Comparison of ENCODE assay signal across 7 mouse cellular contexts in the genomic region with DNA sequence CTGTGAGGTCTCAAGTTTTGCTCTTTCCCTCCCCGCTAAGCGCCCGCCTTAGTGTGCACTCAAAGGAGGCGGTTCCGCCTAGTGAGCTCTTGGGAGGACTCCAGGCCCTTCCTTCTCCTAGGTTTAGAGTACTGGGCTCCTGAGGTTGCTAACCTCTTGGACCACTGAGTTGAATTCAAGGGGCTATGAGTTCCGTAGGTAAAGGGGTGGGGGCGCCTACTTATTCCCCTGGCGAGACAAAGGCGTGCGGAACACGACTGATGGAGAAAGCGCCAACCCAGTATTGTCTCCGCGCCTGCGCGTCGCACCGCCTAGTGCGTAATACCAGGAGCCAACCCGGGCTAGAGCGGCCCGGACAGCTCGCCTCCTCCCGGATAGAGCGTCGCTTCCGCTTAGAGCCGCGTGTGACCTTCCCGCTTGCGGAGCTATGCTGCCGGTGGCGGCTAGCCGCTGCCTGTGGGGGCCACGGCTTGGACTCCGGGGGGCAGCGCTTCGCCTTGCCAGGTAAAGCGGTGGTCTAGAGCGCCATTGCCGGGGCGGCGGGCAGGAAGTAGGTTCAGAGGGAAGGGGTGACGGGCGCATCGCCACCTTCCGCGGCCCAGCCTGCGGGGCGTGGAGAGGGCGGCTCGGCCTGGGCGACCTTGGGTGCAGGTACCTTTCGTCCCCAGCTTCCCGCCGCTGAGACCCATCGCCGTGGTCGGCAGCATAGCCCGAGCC. TPM values are rescaled to one million over a fixed set of nuclear protein-coding genes. Genes with fewer than 3 reads are reported as not detected.
DNase-seq lines count a peak whose midpoint lies in the region; ATAC-seq and TF ChIP-seq lines count a peak whose summit lies in the region.

A gene (plus strand): TSS at position 349 of the 717 bp plus-strand sequence.

- H3K36me3 ChIP-seq in intestine, postnatal 0 days (ENCODE audit: control insufficient read depth, insufficient read depth): peaks cover 64% of the 10 kb centered on the region
- H3K36me3 ChIP-seq in midbrain, embryonic 12.5 days: peaks cover 69% of the 10 kb centered on the region
- peaks cover 61% of the 10 kb centered on the region for H3K36me3 ChIP-seq in small intestine, adult 2 months (ENCODE audit: control insufficient read depth, insufficient read depth, low read length)

- peak within 1 kb of the TSS; percentile 84 for H3K4me2 ChIP-seq in intestine, postnatal 0 days (replicated peaks; ENCODE audit: low read depth)
- H3K4me2 ChIP-seq in midbrain, embryonic 12.5 days (replicated peaks): peak within 1 kb of the TSS; percentile 81

- no peaks in the 10 kb centered on the region; the same call in 1 of the 2 replicates for H3K4me1 ChIP-seq in intestine, postnatal 0 days (replicated peaks; ENCODE audit: control insufficient read depth, insufficient read depth, low read length)
- peaks cover 21% of the 10 kb centered on the region for H3K4me1 ChIP-seq in midbrain, embryonic 12.5 days
- peaks cover 8% of the 10 kb centered on the region; the same call in 1 of the 2 replicates for H3K4me1 ChIP-seq in small intestine, adult 2 months (ENCODE audit: control insufficient read depth, insufficient read depth, insufficient read length, low read length)

- intact Hi-C loops in left cerebral cortex, postnatal 4 days (cut with DNase I): no loop called here

- ATAC-seq in intestine, postnatal 0 days: peak; percentile 77
- ATAC-seq in midbrain, embryonic 12.5 days (ENCODE audit: low FRiP score, low read depth): peak; percentile 95

- peak; percentile 61 for TF ChIP-seq POLR2A in small intestine, adult 2 months (IDR thresholded peaks at IDR 0.05; ENCODE audit: low read depth, low read length)

- no peaks in the 10 kb centered on the region for H3K9me3 ChIP-seq in intestine, postnatal 0 days (ENCODE audit: control insufficient read depth)
- H3K9me3 ChIP-seq in midbrain, embryonic 12.5 days: no peaks in the 10 kb centered on the region

- peak within 1 kb of the TSS; percentile 98 for H3K4me3 ChIP-seq in intestine, postnatal 0 days (ENCODE audit: low read depth, low read length)
- peak within 1 kb of the TSS; percentile 89 for H3K4me3 ChIP-seq in midbrain, embryonic 12.5 days
- peak within 1 kb of the TSS; percentile 88 for H3K4me3 ChIP-seq in small intestine, adult 2 months (ENCODE audit: low read depth, low read length)

- peak within 1 kb of the TSS; percentile 82 for H3K9ac ChIP-seq in intestine, postnatal 0 days (ENCODE audit: low read depth, low read length)
- peak within 1 kb of the TSS; percentile 88 for H3K9ac ChIP-seq in midbrain, embryonic 12.5 days (replicated peaks)

- under 1% methylated on average over 60 of the region's 60 CpGs for WGBS in intestine, postnatal 0 days
- WGBS in midbrain, embryonic 12.5 days: under 1% methylated on average over 60 of the region's 60 CpGs
- WGBS in small intestine, adult 2 months: under 1% methylated on average over 60 of the region's 60 CpGs

- DNase-seq in adrenal gland, adult 8-10 months: peak; percentile 86
- DNase-seq in embryo, embryonic 9.5 days (ENCODE audit: extremely low spot score): peak; percentile 91
- no peak for DNase-seq in gonadal fat pad, adult 2 months (ENCODE audit: low read depth)
- peak; percentile 92 for DNase-seq in left cerebral cortex, postnatal 4 days

- TF ChIP-seq CTCF in intestine, postnatal 0 days (IDR thresholded peaks at IDR 0.05; ENCODE audit: low read depth): 0 out of 2 replicates have a peak, but pooled peaks have one; percentile 24
- 0 out of 2 replicates have a peak, but pooled peaks have one; percentile 3 for TF ChIP-seq CTCF in small intestine, adult 2 months (IDR thresholded peaks at IDR 0.05; ENCODE audit: extremely low read depth, insufficient read length, insufficient replicate concordance, low read depth, low read length)

- no peaks in the 10 kb centered on the region for H3K27me3 ChIP-seq in intestine, postnatal 0 days (replicated peaks; ENCODE audit: control insufficient read depth, insufficient read depth, low read length)
- no peaks in the 10 kb centered on the region for H3K27me3 ChIP-seq in midbrain, embryonic 12.5 days
- H3K27me3 ChIP-seq in small intestine, adult 2 months (ENCODE audit: control insufficient read depth, insufficient read depth, low read length): no peaks in the 10 kb centered on the region

- H3K27ac ChIP-seq in intestine, postnatal 0 days (ENCODE audit: low read depth, low read length): peak within 1 kb of the TSS; percentile 77
- peak within 1 kb of the TSS; percentile 87 for H3K27ac ChIP-seq in midbrain, embryonic 12.5 days (replicated peaks)
- H3K27ac ChIP-seq in small intestine, adult 2 months (ENCODE audit: insufficient read depth, low read depth, low read length): peak within 1 kb of the TSS; percentile 23

RNA-seq across cellular contexts. Expression of the gene that starts here (rescaled TPM):
- 10 to 100 TPM; 77.6 to 95.8 (median 90.1) TPM for total RNA-seq in adrenal gland, adult 8-10 months (2022)
- 61.8 and 70.5 TPM in 2 replicates for polyA plus RNA-seq in gonadal fat pad, adult 2 months (2012; rRNA removed)
- polyA plus RNA-seq in intestine, postnatal 0 days (2015; fragmentation: Nextera tagmentation; extraction: Ambion mirVana): 204 and 208 TPM in 2 replicates
- 10 to 100 TPM; 74.4 to 74.5 TPM for total RNA-seq in left cerebral cortex, postnatal 4 days (2021)
- 112 and 118 TPM in 2 replicates for polyA plus RNA-seq in midbrain, embryonic 12.5 days (2016; fragmentation: Nextera tagmentation; extraction: Ambion mirVana)
- 130 and 155 TPM in 2 replicates for polyA plus RNA-seq in small intestine, adult 2 months (2012; rRNA removed)

Comparison
In these comparisons a context has a peak if more than half of its experiments do, and no peak if none do; other contexts are left out.
1. H3K27ac ChIP-seq: peak in every context shown above with its lines; median percentile 87 in midbrain, embryonic 12.5 days; 77 in intestine, postnatal 0 days; 23 in small intestine, adult 2 months.